Mouse (Mus musculus): ENCODE results near the gene Katnb1.

DNA sequence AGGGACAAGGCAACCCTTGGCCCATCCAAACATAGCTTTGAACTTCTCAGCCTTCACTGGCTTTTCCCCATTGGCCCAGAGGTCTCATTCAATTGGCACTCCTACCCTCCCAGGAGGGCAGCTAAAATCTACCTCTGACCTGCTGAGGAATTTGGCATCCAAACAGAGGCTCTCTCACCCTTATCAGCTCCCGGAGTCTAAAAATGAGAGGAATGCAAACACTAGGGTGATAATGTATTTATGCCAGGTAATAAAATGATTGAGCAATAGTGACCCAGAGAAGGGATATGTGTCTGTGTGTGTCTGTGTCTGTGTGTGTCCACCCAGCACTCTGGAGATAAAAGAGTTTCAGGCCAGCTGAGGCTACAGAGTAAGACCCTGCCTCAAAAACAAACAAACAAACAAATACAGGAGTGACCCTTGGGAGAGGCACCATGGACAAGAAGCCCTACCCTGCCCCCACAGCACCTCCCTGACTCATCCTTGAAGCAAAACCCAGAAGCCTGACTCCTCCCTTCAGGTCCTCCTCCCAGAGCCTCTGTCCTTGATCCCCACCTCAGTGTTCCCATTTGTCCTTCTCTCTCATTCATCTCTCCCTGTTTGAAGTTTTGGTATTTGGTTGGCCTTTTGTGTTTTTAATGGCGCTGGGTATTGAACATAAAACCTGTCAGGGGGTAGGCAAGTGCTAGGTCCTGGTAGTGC is 65.2 kb downstream of the Katnb1 start:
- no peak for TF ChIP-seq GATA1 (IDR thresholded peaks at IDR 0.05; ENCODE audit: low read length)
- no peak for TF ChIP-seq TAL1 (IDR thresholded peaks at IDR 0.05; ENCODE audit: low read length)
